Mouse (Mus musculus) spleen, embryonic (tissue): Measurements from ENCODE around the gene Ttc7.

Experiments
- CTCF ChIA-PET: fragments of 350-600 bp; sonication (Branson Sonifier 250); formaldehyde crosslinking; loops from one replicate; lab custom pipeline; 2022; lab: Charles Lee

Gene Ttc7

GRCm38 (mm10) chr17:87402444-87402843 is 119.8 kb downstream of the Ttc7 start:
- CTCF ChIA-PET = no interaction called here

- CTCF ChIA-PET = no interaction called here
Measured at GRCm38 (mm10) chr17:87403462-87403861, 120.8 kb downstream of the Ttc7 start.

DNA sequence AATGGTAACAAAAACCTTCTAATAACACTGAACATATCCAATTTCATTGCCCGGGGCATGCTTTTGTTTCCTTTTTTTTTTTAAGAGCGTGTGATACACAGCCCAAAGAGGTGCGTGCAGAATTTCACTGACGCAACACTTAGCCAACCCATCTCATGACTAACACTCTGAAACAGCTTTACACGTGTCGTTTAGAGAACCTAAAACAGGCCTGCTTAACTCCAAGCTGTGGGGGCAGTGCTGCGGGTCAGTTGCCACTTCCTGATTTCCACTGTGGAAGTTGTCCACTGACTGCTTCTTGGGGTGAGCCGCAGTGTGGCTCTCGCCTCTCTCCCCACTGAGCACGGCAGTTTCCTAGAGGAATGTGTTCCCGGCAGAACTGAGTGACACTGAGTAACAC is 122.9 kb downstream of the Ttc7 start:
- CTCF ChIA-PET = no interaction called here

GRCm38 (mm10) chr17:87406646-87407045 is 124.0 kb downstream of the Ttc7 start:
- CTCF ChIA-PET = no interaction called here

DNA sequence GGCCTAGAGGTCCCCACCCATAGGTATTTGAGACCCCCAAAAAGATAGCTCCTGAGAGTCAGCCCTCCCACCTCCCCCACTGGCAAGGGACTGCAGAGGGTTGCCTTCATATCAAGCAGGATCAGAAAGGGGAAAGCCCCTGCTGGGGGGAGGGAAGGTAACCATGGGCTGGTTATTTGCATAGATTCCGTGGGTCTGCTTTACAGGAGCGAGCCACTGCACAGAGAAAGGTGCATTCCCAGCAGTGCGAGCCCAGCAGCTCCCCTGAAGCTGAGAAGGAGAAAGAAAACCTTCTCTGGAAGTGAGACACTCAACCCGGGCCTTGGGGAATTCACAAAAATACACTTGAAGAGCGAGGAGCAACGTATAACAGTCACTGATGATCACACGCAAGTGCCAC is 135.4 kb downstream of the Ttc7 start:
- CTCF ChIA-PET = no interaction called here

DNA sequence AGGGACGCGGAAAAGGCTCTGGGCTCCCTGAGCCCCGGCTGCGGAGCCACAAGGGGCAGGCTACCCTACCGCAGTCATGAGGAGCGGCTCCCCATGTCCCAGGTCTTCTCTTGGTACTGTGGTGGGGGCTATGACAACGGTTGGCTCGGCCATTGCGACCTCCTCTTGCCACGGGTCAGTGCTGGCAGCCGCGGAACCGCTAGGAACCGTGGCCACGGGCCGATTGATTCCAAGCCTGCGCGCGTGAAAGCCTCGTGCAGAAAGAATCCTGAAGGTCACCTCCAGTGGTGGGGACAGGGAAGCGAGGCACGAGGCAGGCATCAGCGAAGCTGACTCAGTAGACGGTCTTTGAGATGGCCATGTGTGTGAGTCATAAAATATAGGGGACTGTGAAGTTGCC is 144.8 kb downstream of the Ttc7 start, which contains the start of gene Stpg4:
Stpg4 (minus strand) TSS at position 231 of the 400 bp plus-strand sequence.
- CTCF ChIA-PET = no interaction called here

- CTCF ChIA-PET = interaction anchor here (0.7 kb wide), 1 partner anchor 173 kb away, joined by 3 read pairs; no protein-coding TSS in a partner anchor
Measured at GRCm38 (mm10) chr17:87429431-87429830, 146.7 kb downstream of the Ttc7 start.
